Mouse (Mus musculus) intestine, postnatal 0 days (tissue): ENCODE data around the gene Rhobtb1. TPM values are rescaled to one million over a fixed set of nuclear protein-coding genes. Genes with fewer than 3 reads are reported as not detected.
A peak's percentile ranks its signal among the peaks of the same experiment; 100 is the strongest.

Experiments
- ATAC-seq: fragments of 200-750 bp; cut with Nextera tagmentation; 2 replicates; pipeline ENCODE4 v1.8.0; 2017; ENCODE audit warnings: mild to moderate bottlenecking, moderate TSS enrichment, moderate library complexity
- H3K27ac ChIP-seq: fragments of 300-500 bp; sonication (generic); 2 replicates; pipeline ENCODE4 v1.5.1; 2014; ENCODE audit warnings: mild to moderate bottlenecking, low read depth, low read length, moderate library complexity
- H3K27me3 ChIP-seq: fragments of 300-500 bp; sonication (generic); replicated peaks from 2 replicates; pipeline ENCODE4 v1.6.1; 2014; ENCODE audit warnings: low read length, mixed read lengths; ENCODE audit not compliant: control insufficient read depth, insufficient read depth
- H3K36me3 ChIP-seq: fragments of 300-500 bp; sonication (generic); 2 replicates; pipeline ENCODE4 v1.6.1; 2014; ENCODE audit warnings: mild to moderate bottlenecking, moderate library complexity; ENCODE audit not compliant: control insufficient read depth, insufficient read depth
- H3K4me1 ChIP-seq: fragments of 300-500 bp; sonication (generic); replicated peaks from 2 replicates; pipeline ENCODE4 v1.6.1; 2014; ENCODE audit warnings: antibody characterized with exemption, low read length, mixed read lengths; ENCODE audit not compliant: control insufficient read depth, insufficient read depth
- H3K4me2 ChIP-seq: fragments of 300-500 bp; sonication (generic); replicated peaks from 2 replicates; pipeline ENCODE4 v1.6.1; 2014; ENCODE audit warnings: low read depth, mild to moderate bottlenecking, moderate library complexity
- H3K4me3 ChIP-seq: fragments of 300-500 bp; sonication (generic); 2 replicates; pipeline ENCODE4 v1.5.1; 2014; ENCODE audit warnings: low read depth, low read length
- H3K9ac ChIP-seq: fragments of 300-500 bp; sonication (generic); 2 replicates; pipeline ENCODE4 v1.6.1; 2014; ENCODE audit warnings: mild to moderate bottlenecking, low read depth, low read length
- H3K9me3 ChIP-seq: fragments of 300-500 bp; sonication (generic); 2 replicates; pipeline ENCODE4 v1.6.1; 2016; ENCODE audit warnings: mixed run types; ENCODE audit not compliant: control insufficient read depth
- CTCF ChIP-seq: sonication (generic); IDR thresholded peaks from 2 replicates; pipeline ENCODE4 v1.5.1; 2016; ENCODE audit warnings: low read depth, mild to moderate bottlenecking, control low read depth, antibody characterized with exemption, moderate library complexity
- WGBS: fragments of 180-500 bp; shearing (Covaris S2); extraction: QIAGEN DNeasy Blood & Tissue Kit; methylation state at CpG from one replicate; pipeline ENCODE4 v1.1.7; 2014; 5-methylcytosine and 5-hydroxymethylcytosine counted together
- polyA plus RNA-seq: library from polyadenylated mRNA; unstranded; fragments of >200 nt; fragmentation: Nextera tagmentation; extraction: Ambion mirVana; gene quantifications from 2 replicates; pipeline ENCODE4 v1.2.1, GENCODE M21; 2015

The Rhobtb1 gene
- polyA plus RNA-seq, 1 experiment from 2014 or later, result 13.2 TPM

DNA sequence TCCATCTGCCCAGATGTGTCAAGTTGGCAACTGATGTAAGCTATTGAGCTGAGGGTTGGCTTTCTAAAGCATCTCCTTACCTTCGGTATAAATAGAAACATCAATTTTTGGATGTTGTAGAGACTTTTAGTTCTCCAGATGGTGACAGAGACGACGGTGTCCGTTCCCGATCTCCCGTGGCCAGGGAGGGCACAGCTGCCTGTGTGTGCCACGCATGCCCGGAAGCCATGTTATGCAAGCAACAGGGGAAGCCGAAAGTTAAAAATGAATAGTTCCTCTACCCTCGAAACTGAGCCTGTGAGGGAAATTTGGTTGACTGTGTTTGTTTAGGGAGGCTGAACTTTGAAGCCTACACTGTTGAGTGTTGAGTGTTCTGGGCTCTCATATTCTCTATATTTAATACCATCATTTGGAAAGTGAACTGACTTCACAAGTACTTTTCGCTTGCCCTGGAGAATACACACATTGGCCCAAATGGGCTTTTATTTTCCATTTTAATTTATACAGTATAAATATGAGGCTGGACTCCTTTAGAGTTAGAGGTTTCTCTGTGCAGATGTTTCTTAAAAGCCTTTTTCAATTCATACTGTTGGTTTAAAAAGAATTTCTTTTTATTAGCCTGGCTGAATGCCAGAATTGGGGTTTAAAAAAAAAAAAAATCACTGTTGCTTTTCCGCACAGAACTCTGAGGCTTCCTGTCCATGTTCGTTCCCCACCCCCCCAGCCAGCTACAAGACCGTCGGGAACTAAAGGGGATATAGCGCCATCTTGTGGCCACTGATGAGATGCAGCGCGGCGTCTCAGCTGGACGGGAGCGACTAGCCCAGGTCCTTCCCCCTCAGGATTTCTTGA lies 169.7 kb downstream of the Rhobtb1 start:
- H3K9ac ChIP-seq, result no peak overlapping the region
- no peaks in the 10 kb centered on the region for H3K9me3 ChIP-seq
- 39% methylated on average over 21 of the region's 21 CpGs for WGBS
- peak; percentile 88 for ATAC-seq
- H3K4me2 ChIP-seq, result peak overlapping the region; percentile 63
- no peaks in the 10 kb centered on the region for H3K36me3 ChIP-seq
- H3K27me3 ChIP-seq, result no peaks in the 10 kb centered on the region
- H3K4me3 ChIP-seq, result peak overlapping the region; percentile 33
- peak; percentile 96 for TF ChIP-seq CTCF
- H3K4me1 ChIP-seq, result no peaks in the 10 kb centered on the region
- no peak overlapping the region for H3K27ac ChIP-seq

DNA sequence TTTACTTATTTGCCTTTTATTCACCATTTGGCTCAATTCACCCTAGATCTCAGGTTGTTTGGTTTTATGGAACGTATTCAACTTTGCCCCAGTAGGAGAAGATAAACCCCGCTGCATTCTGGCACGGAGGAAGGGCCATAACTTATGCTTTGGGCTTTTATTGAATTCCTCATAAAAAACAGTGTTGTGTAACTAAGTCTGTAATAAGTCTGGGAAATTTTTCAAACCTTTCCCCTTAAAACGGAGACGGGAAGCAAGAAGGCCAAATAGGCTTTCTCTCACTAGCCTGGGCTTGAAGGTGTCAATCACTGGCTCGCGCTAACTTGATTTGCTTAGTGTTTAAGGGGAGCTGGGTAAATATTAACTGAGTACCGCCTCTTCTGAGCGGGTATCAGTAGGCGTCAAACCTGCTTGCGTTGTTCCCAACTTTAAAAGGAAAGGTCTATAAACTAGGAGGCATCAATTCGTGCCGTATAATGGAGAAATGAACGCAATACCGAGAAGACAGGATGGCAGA lies 170.3 kb downstream of the Rhobtb1 start:
- H3K27me3 ChIP-seq, result no peaks in the 10 kb centered on the region
- H3K4me1 ChIP-seq, result no peaks in the 10 kb centered on the region
- H3K9ac ChIP-seq, result no peak overlapping the region
- H3K4me2 ChIP-seq, result peak overlapping the region; percentile 63
- H3K9me3 ChIP-seq, result no peaks in the 10 kb centered on the region
- peak overlapping the region; percentile 33 for H3K4me3 ChIP-seq
- WGBS, result 29% methylated on average over 15 of the region's 15 CpGs
- TF ChIP-seq CTCF, result no peak
- ATAC-seq, result peak; percentile 80
- no peak overlapping the region for H3K27ac ChIP-seq
- H3K36me3 ChIP-seq, result no peaks in the 10 kb centered on the region

DNA sequence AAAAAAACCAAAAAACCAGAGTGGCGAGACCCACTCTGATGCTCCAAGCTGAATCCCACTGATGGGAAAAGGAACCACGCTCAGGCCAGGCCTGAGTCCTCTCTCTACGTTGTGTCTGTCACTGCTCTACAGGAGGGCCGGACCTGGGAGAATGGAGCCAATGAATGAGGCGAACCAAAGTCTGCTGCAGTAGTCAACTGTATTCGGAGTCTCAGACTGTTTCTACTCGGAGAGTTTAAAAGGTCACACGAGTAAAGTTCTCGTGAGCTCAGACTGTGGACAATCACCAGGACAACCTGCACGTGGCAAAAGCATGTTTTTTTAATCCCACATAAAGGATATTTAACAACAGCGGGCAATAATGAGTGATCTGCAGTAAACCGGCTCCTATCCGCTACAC lies 172.8 kb downstream of the Rhobtb1 start:
- 82% methylated on average over 13 of the region's 13 CpGs for WGBS
- Histone ChIP-seq H3K27ac (no peak overlapping the region), H3K9ac (no peak overlapping the region), H3K4me2 (no peak overlapping the region), H3K36me3 (no peaks in the 10 kb centered on the region), H3K9me3 (no peaks in the 10 kb centered on the region), H3K27me3 (no peaks in the 10 kb centered on the region), H3K4me1 (no peaks in the 10 kb centered on the region), H3K4me3 (no peak overlapping the region)
- no peak for TF ChIP-seq CTCF
- no peak for ATAC-seq

DNA sequence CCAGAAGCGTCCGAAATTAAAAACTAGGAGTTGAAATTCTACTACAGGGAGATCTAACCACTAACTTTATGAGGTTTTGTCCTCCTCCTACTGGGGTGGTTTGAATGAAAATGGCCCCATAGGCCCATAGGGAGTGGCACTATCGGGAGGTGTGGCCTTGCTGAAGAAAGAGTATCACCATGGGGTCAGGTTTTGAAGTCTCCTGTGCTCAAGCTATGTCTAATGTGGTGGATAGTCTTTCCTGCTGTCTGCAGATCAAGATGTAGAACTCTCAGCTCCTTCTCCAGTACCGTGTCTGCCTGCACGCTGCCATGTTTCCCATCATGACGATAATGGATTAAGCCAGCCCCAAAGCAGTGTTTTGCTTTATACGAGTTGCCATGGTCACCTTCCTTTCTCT lies 173.6 kb downstream of the Rhobtb1 start:
- WGBS, result 90% methylated on average over 7 of the region's 7 CpGs
- H3K4me1 ChIP-seq, result no peaks in the 10 kb centered on the region
- no peak overlapping the region for H3K4me3 ChIP-seq
- no peaks in the 10 kb centered on the region for H3K9me3 ChIP-seq
- H3K4me2 ChIP-seq, result no peak overlapping the region
- no peaks in the 10 kb centered on the region for H3K27me3 ChIP-seq
- H3K27ac ChIP-seq, result no peak overlapping the region
- no peak for ATAC-seq
- H3K9ac ChIP-seq, result no peak overlapping the region
- TF ChIP-seq CTCF, result no peak
- no peaks in the 10 kb centered on the region for H3K36me3 ChIP-seq

DNA sequence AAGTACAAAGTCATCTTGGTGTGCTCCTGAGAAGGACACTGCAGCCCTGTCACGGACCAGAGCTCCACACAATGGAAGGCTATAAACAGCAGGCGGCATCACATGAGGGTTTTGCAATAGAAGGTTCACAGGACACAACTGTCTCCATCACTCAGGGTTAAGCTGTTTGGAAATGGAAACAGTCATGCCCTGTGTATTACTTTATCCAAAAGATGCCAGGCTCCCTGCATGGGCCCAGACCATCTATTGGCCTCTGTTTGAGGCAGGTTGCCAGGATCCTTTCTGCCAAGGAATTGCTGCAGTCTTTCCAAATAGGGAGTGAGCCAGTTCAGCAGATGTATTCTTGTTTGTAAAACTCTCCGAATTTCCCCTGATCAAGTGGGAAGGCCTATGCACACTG lies 175.2 kb downstream of the Rhobtb1 start:
- no peaks in the 10 kb centered on the region for H3K27me3 ChIP-seq
- no peaks in the 10 kb centered on the region for H3K9me3 ChIP-seq
- H3K4me2 ChIP-seq, result no peak overlapping the region
- no peak for TF ChIP-seq CTCF
- no peak overlapping the region for H3K4me3 ChIP-seq
- no peaks in the 10 kb centered on the region for H3K36me3 ChIP-seq
- H3K9ac ChIP-seq, result no peak overlapping the region
- ATAC-seq, result no peak
- no peaks in the 10 kb centered on the region for H3K4me1 ChIP-seq
- WGBS, result 74% methylated on average over 3 of the region's 3 CpGs
- no peak overlapping the region for H3K27ac ChIP-seq

DNA sequence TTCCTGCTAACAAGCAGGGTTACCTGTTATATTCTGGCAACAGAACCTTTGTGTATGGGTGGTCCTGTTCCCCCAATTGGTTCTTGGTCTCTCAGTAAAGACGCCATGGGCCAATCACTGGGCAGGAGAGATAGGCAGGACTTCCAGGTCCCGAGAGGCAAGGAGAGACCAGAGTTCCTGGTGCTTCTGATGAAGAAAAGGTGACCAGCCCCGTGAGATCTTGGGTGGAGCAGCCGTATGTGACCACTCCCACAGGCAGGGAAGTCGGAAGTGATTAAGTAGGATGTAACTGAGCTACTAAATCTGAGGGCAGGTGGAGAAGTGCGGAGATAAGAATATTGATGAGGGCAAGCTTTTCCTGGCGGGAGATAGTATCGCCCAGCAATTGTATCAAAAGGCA lies 176.1 kb downstream of the Rhobtb1 start:
- Histone ChIP-seq H3K27ac (no peak overlapping the region; the same call in 1 of the 2 replicates), H3K4me1 (no peaks in the 10 kb centered on the region), H3K9me3 (no peaks in the 10 kb centered on the region), H3K27me3 (no peaks in the 10 kb centered on the region), H3K36me3 (no peaks in the 10 kb centered on the region), H3K4me3 (no peak overlapping the region), H3K4me2 (peak overlapping the region; percentile 25), H3K9ac (no peak overlapping the region)
- peak; percentile 63 for ATAC-seq
- WGBS, result 47% methylated on average over 8 of the region's 8 CpGs
- no peak for TF ChIP-seq CTCF
